In the genomic region with DNA sequence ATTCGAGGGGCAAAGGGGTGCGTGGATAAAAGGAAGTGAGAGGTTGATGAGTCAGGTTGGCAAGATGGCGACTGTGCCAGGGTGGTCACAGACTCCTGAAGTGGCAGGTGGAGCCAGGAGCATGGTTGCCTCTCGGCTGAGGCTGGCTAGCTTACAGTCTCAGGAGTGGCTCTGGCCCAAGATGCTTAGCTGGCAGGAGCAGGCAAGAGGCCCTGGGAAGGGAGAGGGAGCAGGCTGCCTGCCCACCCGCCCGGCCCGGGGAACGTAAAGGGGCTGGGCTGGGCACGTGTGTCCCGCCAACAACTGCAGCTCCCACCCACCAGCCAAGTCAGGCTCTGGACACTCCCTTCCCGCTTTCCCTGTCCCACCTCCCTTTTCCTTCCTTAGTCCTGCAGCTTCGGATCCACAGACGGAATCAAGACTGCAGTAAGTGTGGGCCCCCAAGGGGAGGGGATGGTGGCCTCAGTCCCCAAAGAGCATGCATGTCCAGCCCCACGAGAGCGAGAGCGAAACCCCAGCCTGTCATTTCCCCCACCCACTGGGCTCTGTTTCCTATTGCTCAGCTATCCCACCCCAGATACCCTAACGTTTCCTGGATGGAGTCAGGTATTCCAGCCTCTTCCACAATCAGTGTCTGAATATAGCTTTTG, we compare ENCODE assay signal across 8 mouse cellular contexts. TPM values are rescaled to one million over a fixed set of nuclear protein-coding genes. Genes with fewer than 3 reads are reported as not detected.
A peak's percentile ranks its signal among the peaks of the same experiment; 100 is the strongest.
DNase-seq lines count a peak whose midpoint lies in the region; ATAC-seq and TF ChIP-seq lines count a peak whose summit lies in the region.

No protein-coding gene starts in this region.

- DNase-seq in midbrain, postnatal 0 days (ENCODE audit: low spot score) = peak; percentile 49
- peak; percentile 48 to 60 for DNase-seq in gastrocnemius, postnatal 36 days
- DNase-seq in skeletal muscle tissue, adult 2 months (ENCODE audit: low read depth, low spot score) = peak; percentile 83
- DNase-seq in embryo, embryonic 10.5 days (ENCODE audit: low spot score) = no peak
- DNase-seq in layer of hippocampus, postnatal 14 days (ENCODE audit: low spot score in 2 of 2) = no peak
- no peak for DNase-seq in left cerebral cortex, postnatal 36 days (ENCODE audit: low spot score in 2 of 2)

- H3K36me3 ChIP-seq in midbrain, postnatal 0 days (ENCODE audit: insufficient read depth, low read length) = peaks cover 8% of the 10 kb centered on the region; the same call in 1 of the 2 replicates
- H3K36me3 ChIP-seq in midbrain, embryonic 15.5 days (replicated peaks) = peaks cover 2% of the 10 kb centered on the region; the same call in 1 of the 2 replicates
- H3K36me3 ChIP-seq in intestine, postnatal 0 days (ENCODE audit: control insufficient read depth, insufficient read depth) = 0 out of 2 replicates have a peak, but pooled peaks cover 2% of the 10 kb centered on the region

- H3K4me1 ChIP-seq in midbrain, postnatal 0 days (ENCODE audit: insufficient read depth, low read length) = peaks cover 14% of the 10 kb centered on the region; the same call in 1 of the 2 replicates
- peaks cover 32% of the 10 kb centered on the region for H3K4me1 ChIP-seq in midbrain, embryonic 15.5 days
- no peaks in the 10 kb centered on the region for H3K4me1 ChIP-seq in intestine, postnatal 0 days (replicated peaks; ENCODE audit: control insufficient read depth, insufficient read depth, low read length)

- no peak for TF ChIP-seq CTCF in midbrain, postnatal 0 days (IDR thresholded peaks at IDR 0.05)
- TF ChIP-seq CTCF in intestine, postnatal 0 days (IDR thresholded peaks at IDR 0.05; ENCODE audit: low read depth) = no peak

- no peaks in the 10 kb centered on the region for H3K27me3 ChIP-seq in midbrain, postnatal 0 days (ENCODE audit: insufficient read depth, low read length)
- H3K27me3 ChIP-seq in midbrain, embryonic 15.5 days (replicated peaks) = no peaks in the 10 kb centered on the region; the same call in 1 of the 2 replicates
- H3K27me3 ChIP-seq in intestine, postnatal 0 days (replicated peaks; ENCODE audit: control insufficient read depth, insufficient read depth, low read length) = peaks cover 43% of the 10 kb centered on the region; the same call in 1 of the 2 replicates

- H3K9me3 ChIP-seq in midbrain, postnatal 0 days (ENCODE audit: low read length) = no peaks in the 10 kb centered on the region
- no peaks in the 10 kb centered on the region for H3K9me3 ChIP-seq in midbrain, embryonic 15.5 days
- no peaks in the 10 kb centered on the region for H3K9me3 ChIP-seq in intestine, postnatal 0 days (ENCODE audit: control insufficient read depth)

- WGBS in midbrain, postnatal 0 days = 60% methylated on average over 17 of the region's 17 CpGs
- WGBS in midbrain, embryonic 15.5 days = 71% methylated on average over 17 of the region's 17 CpGs
- 51% methylated on average over 17 of the region's 17 CpGs for WGBS in intestine, postnatal 0 days

- H3K9ac ChIP-seq in midbrain, postnatal 0 days (replicated peaks; ENCODE audit: low read length, poor library complexity, severe bottlenecking) = no peak overlapping the region
- no peak overlapping the region for H3K9ac ChIP-seq in midbrain, embryonic 15.5 days
- no peak overlapping the region for H3K9ac ChIP-seq in intestine, postnatal 0 days (ENCODE audit: low read depth, low read length)

- ATAC-seq in midbrain, postnatal 0 days (ENCODE audit: low FRiP score) = no peak
- ATAC-seq in midbrain, embryonic 15.5 days (replicated peaks) = no peak
- ATAC-seq in intestine, postnatal 0 days = no peak

- no peak overlapping the region for H3K4me3 ChIP-seq in midbrain, postnatal 0 days (ENCODE audit: low read depth, low read length)
- no peak overlapping the region for H3K4me3 ChIP-seq in midbrain, embryonic 15.5 days
- peak overlapping the region; percentile 2; the same call in 1 of the 2 replicates for H3K4me3 ChIP-seq in intestine, postnatal 0 days (ENCODE audit: low read depth, low read length)

- intact Hi-C loops in gastrocnemius, postnatal 36 days (cut with DNase I) = no loop called here
- intact Hi-C loops in left cerebral cortex, postnatal 36 days (cut with DNase I) = loop anchor here (5.0 kb wide), 1 partner anchor 41 kb away; a partner anchor contains a TSS

- H3K27ac ChIP-seq in midbrain, postnatal 0 days (ENCODE audit: low read depth, low read length) = no peak overlapping the region
- H3K27ac ChIP-seq in midbrain, embryonic 15.5 days = no peak overlapping the region
- H3K27ac ChIP-seq in intestine, postnatal 0 days (ENCODE audit: low read depth, low read length) = no peak overlapping the region

- H3K4me2 ChIP-seq in midbrain, postnatal 0 days (ENCODE audit: low read depth, low read length, poor library complexity, severe bottlenecking) = no peak overlapping the region
- H3K4me2 ChIP-seq in midbrain, embryonic 15.5 days = no peak overlapping the region
- H3K4me2 ChIP-seq in intestine, postnatal 0 days (replicated peaks; ENCODE audit: low read depth) = peak overlapping the region; percentile 35

RNA-seq across cellular contexts. Expression of a gene that starts 1.7 kb away (rescaled TPM):
- 2.7 and 3.3 TPM in 2 replicates for total RNA-seq in midbrain, postnatal 0 days (2014; rRNA removed)
- 2.8 and 3.0 TPM in 2 replicates for polyA plus RNA-seq in midbrain, postnatal 0 days (2015; fragmentation: Nextera tagmentation; extraction: Ambion mirVana)
- polyA plus RNA-seq in midbrain, embryonic 15.5 days (2015; fragmentation: Nextera tagmentation; extraction: Ambion mirVana) = 3.6 and 3.8 TPM in 2 replicates
- 10 to 100 TPM; 45.7 to 49.7 TPM for total RNA-seq in gastrocnemius, postnatal 36 days (2021)
- 2.8 and 3.7 TPM in 2 replicates for polyA plus RNA-seq in intestine, postnatal 0 days (2015; fragmentation: Nextera tagmentation; extraction: Ambion mirVana)
- total RNA-seq in layer of hippocampus, postnatal 14 days (2021) = 1 to 10 TPM; 1.7 to 1.8 TPM
- total RNA-seq in left cerebral cortex, postnatal 36 days (2021) = 1 to 10 TPM; 4.1 to 5.1 TPM

RNA-seq across cellular contexts. Expression of a gene that starts 14.2 kb away (rescaled TPM):
- 36.0 and 38.5 TPM in 2 replicates for total RNA-seq in midbrain, postnatal 0 days (2014; rRNA removed)
- polyA plus RNA-seq in midbrain, postnatal 0 days (2015; fragmentation: Nextera tagmentation; extraction: Ambion mirVana) = 24.0 and 25.1 TPM in 2 replicates
- polyA plus RNA-seq in midbrain, embryonic 15.5 days (2015; fragmentation: Nextera tagmentation; extraction: Ambion mirVana) = 21.8 and 23.1 TPM in 2 replicates
- total RNA-seq in gastrocnemius, postnatal 36 days (2021) = 1 to 10 TPM; 6.9 to 7.0 TPM
- polyA plus RNA-seq in intestine, postnatal 0 days (2015; fragmentation: Nextera tagmentation; extraction: Ambion mirVana) = 5.7 and 6.1 TPM in 2 replicates
- total RNA-seq in layer of hippocampus, postnatal 14 days (2021) = 10 to 100 TPM in 1 of 2 experiments, 1 to 10 TPM in 1; 9.3 to 10.3 TPM
- 1 to 10 TPM; 6.9 to 8.0 TPM for total RNA-seq in left cerebral cortex, postnatal 36 days (2021)

RNA-seq across cellular contexts. Expression of a gene that starts 19.9 kb away (rescaled TPM):
- total RNA-seq in midbrain, postnatal 0 days (2014; rRNA removed) = 0.11 TPM in 1 of 2 replicates, not detected in the other
- 0.11 TPM in 1 of 2 replicates, not detected in the other for polyA plus RNA-seq in midbrain, postnatal 0 days (2015; fragmentation: Nextera tagmentation; extraction: Ambion mirVana)
- not detected in 2 replicates for polyA plus RNA-seq in midbrain, embryonic 15.5 days (2015; fragmentation: Nextera tagmentation; extraction: Ambion mirVana)
- total RNA-seq in gastrocnemius, postnatal 36 days (2021) = not detected
- 0.08 TPM in 2 replicates for polyA plus RNA-seq in intestine, postnatal 0 days (2015; fragmentation: Nextera tagmentation; extraction: Ambion mirVana)
- total RNA-seq in layer of hippocampus, postnatal 14 days (2021) = under 1 TPM in 1 of 2 experiments, not detected in 1; 0.23 TPM
- total RNA-seq in left cerebral cortex, postnatal 36 days (2021) = not detected

RNA-seq across cellular contexts. Expression of a gene that starts 24.4 kb away (rescaled TPM):
- not detected in 2 replicates for total RNA-seq in midbrain, postnatal 0 days (2014; rRNA removed)
- polyA plus RNA-seq in midbrain, postnatal 0 days (2015; fragmentation: Nextera tagmentation; extraction: Ambion mirVana) = not detected in 2 replicates
- polyA plus RNA-seq in midbrain, embryonic 15.5 days (2015; fragmentation: Nextera tagmentation; extraction: Ambion mirVana) = not detected in 2 replicates
- total RNA-seq in gastrocnemius, postnatal 36 days (2021) = not detected
- 0.05 and 0.23 TPM in 2 replicates for polyA plus RNA-seq in intestine, postnatal 0 days (2015; fragmentation: Nextera tagmentation; extraction: Ambion mirVana)
- not detected for total RNA-seq in layer of hippocampus, postnatal 14 days (2021)
- total RNA-seq in left cerebral cortex, postnatal 36 days (2021) = not detected

RNA-seq across cellular contexts. Expression of a gene that starts 24.7 kb away (rescaled TPM):
- 0.99 TPM in 1 of 2 replicates, not detected in the other for total RNA-seq in midbrain, postnatal 0 days (2014; rRNA removed)
- polyA plus RNA-seq in midbrain, postnatal 0 days (2015; fragmentation: Nextera tagmentation; extraction: Ambion mirVana) = 0.27 and 0.29 TPM in 2 replicates
- 0.05 and 0.18 TPM in 2 replicates for polyA plus RNA-seq in midbrain, embryonic 15.5 days (2015; fragmentation: Nextera tagmentation; extraction: Ambion mirVana)
- 1 to 10 TPM in 1 of 2 experiments, under 1 TPM in 1; 0.51 to 1.2 TPM for total RNA-seq in gastrocnemius, postnatal 36 days (2021)
- polyA plus RNA-seq in intestine, postnatal 0 days (2015; fragmentation: Nextera tagmentation; extraction: Ambion mirVana) = 2.9 and 3.6 TPM in 2 replicates
- total RNA-seq in layer of hippocampus, postnatal 14 days (2021) = under 1 TPM; 0.30 to 0.67 TPM
- under 1 TPM in 1 of 2 experiments, not detected in 1; 0.63 TPM for total RNA-seq in left cerebral cortex, postnatal 36 days (2021)

Comparison
In these comparisons a context has a peak if more than half of its experiments do, and no peak if none do; other contexts are left out.
1. DNase-seq: peak in midbrain, postnatal 0 days (single experiment), gastrocnemius, postnatal 36 days (2 of 2) and skeletal muscle tissue, adult 2 months (single experiment); none in embryo, embryonic 10.5 days (single experiment), layer of hippocampus, postnatal 14 days (0 of 2) and left cerebral cortex, postnatal 36 days (0 of 2).
2. RNA of a gene that starts 1.7 kb away (total RNA-seq): 45.7 to 49.7 TPM in gastrocnemius, postnatal 36 days; 4.1 to 5.1 TPM in left cerebral cortex, postnatal 36 days, 2.7 to 3.3 TPM in midbrain, postnatal 0 days and 1.7 to 1.8 TPM in layer of hippocampus, postnatal 14 days; every median in the first group is over 4 times any median in the second.